Mouse (Mus musculus) lung, postnatal 14 days (tissue): ENCODE measurements around the gene Olfr63.
"Not testable (repeated sequence)": the region's sequence is repeated elsewhere in the genome, so short reads cannot be mapped to it uniquely, and the experiment has no call there.

Experiments used
- DNase-seq: peaks from one replicate; pipeline ENCODE4 v3.0.0; 2021

The Olfr63 gene

DNA sequence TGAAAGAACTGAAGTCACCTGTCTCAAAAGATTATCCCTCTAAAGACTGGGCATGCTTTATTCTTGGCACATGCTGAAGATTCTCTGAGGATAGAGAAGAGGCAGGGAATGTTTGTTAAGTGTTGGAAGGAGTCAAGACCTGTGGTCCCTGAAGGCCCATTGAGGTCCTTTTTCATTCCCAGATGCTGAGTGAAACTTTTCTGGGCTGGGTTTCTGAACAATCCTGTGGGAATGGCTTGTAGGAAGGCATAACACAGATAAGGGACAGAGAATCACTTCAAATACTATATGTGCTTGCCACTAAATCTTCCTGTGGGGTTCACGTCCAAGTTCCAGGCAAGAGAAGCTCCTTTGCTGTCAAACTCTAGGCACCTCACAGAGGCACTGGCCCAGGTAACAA is at the start of gene Olfr63:
Olfr63 (plus strand) TSS at position 301 of the 400 bp plus-strand sequence.
- no peak for DNase-seq

DNA sequence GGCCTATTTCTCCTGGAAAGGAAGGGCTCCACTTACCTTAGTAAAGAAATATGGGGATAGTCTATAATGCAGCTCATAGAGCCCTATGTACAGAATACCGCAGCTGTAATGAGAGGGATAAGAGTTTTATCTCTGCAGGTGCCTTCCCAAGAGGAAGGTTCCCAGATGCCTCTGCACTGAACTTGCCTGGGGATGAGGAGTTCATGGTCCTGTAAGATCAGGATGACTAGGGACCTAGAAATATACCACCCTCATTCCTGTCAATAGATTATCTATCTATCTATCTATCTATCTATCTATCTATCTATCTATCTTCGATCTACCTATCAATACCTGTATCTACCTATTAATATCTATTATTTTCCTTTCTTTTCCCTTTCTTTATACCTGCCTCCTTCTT is 42.9 kb upstream of the Olfr63 start, which contains the start of gene Olfr1564:
Olfr1564 (minus strand) TSS at position 101 of the 400 bp plus-strand sequence.
- no peak for DNase-seq

DNA sequence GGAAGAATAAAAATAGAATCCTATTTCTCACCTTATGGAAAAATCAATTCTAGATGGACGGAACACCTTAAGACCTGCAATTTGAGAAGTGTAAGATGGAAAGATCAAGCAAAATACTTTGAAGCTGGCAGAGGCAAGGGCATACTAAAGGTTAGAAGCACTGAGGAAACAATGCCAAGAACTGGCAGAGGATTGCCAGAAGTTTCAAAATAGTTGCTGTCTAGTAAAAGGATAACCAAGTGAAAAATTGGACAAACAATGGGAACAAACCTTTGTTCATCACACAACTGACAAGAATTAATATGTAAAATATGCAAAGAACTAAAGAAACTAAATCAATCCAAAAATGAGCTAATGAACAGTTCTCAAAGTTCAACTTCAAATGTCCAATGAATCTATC is 27.8 kb upstream of the Olfr63 start:
- not testable (repeated sequence) for DNase-seq

DNA sequence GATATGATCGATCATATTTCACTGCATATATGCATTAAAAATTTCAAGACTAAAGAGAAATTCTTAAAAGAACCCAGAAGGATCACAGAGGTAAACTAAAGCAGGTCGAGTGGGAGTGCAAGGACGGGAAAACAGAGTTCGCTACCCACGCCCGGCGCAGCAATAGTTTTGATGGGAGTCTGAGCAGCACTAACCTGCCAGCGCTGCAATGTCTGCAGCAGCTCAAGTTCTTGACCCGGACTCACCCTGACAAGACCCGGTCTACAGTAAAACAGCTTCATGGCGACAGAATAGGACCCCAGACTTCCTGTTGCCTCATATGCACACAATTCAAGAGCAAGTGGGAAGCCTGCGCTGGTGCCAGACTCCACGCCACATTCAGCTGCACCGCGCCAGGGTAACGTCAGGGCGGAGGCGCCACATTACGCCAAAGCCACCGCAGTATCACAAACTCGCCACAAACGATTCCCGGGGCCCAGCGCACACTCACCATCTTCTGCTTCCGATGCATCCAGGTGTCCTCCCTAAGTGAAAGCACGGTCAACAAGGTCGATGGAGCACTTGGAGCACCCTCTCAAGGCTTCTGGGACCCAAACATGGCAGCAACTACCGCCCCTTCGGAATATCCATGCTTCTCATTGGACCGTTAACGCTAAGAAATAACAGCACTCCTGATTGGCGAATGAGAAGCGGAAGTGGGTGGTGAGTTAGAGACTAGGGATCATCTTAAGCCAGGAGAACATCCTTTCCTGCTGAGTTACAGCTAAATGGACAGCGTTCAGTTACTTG is 9.8 kb upstream of the Olfr63 start, which contains the start of gene Zfp955a:
Zfp955a (minus strand) TSS at position 616 of the 789 bp plus-strand sequence.
- not testable (repeated sequence) for DNase-seq

DNA sequence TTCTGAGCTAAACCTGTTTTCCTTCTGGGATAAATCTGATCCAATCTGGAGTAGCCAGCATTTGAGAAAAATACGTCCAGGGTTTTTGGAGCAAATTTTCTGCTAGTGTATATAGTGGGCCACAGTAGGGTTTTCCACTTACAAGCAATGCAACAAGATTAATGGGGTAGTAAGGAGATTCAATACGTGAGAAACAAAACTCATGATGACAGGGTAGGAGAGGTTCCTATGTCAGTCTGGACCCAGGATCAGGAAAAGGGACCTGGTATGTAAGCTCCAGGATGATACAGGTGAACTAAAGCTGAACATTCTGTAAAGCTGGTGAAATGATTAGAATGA is 9.2 kb upstream of the Olfr63 start:
- DNase-seq = not testable (repeated sequence)

DNA sequence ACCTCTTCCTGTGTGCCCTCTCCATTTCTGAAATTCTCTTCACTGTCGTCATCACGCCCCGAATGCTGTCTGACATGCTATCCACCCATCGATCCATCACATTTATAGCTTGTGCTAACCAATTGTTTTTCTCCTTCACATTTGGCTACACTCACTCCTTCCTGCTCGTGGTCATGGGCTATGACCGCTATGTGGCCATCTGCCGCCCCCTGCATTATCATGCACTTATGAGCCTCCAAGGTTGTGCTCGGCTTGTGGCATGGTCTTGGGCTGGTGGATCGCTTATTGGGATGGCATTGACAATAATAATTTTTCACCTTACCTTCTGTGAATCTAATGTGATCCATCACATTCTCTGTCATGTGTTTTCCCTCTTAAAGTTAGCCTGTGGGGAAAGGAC is 4.4 kb downstream of the Olfr63 start:
- no peak for DNase-seq

DNA sequence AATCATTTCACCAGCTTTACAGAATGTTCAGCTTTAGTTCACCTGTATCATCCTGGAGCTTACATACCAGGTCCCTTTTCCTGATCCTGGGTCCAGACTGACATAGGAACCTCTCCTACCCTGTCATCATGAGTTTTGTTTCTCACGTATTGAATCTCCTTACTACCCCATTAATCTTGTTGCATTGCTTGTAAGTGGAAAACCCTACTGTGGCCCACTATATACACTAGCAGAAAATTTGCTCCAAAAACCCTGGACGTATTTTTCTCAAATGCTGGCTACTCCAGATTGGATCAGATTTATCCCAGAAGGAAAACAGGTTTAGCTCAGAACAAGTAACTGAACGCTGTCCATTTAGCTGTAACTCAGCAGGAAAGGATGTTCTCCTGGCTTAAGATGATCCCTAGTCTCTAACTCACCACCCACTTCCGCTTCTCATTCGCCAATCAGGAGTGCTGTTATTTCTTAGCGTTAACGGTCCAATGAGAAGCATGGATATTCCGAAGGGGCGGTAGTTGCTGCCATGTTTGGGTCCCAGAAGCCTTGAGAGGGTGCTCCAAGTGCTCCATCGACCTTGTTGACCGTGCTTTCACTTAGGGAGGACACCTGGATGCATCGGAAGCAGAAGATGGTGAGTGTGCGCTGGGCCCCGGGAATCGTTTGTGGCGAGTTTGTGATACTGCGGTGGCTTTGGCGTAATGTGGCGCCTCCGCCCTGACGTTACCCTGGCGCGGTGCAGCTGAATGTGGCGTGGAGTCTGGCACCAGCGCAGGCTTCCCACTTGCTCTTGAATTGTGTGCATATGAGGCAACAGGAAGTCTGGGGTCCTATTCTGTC is 24.8 kb downstream of the Olfr63 start, which contains the start of gene Zfp955b:
Zfp955b (plus strand) TSS at position 506 of the 837 bp plus-strand sequence.
- DNase-seq = not testable (repeated sequence)

DNA sequence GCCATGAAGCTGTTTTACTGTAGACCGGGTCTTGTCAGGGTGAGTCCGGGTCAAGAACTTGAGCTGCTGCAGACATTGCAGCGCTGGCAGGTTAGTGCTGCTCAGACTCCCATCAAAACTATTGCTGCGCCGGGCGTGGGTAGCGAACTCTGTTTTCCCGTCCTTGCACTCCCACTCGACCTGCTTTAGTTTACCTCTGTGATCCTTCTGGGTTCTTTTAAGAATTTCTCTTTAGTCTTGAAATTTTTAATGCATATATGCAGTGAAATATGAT is 25.3 kb downstream of the Olfr63 start:
- not testable (repeated sequence) for DNase-seq
